Mouse (Mus musculus) forebrain, embryonic 16.5 days (tissue): ENCODE measurements around the gene Tanc2. TPM values are rescaled to one million over a fixed set of nuclear protein-coding genes. Genes with fewer than 3 reads are reported as not detected.

ENCODE experiments used
- ATAC-seq: fragments of 200-750 bp; cut with Nextera tagmentation; 2 replicates; pipeline ENCODE4 v1.8.0; 2017; ENCODE audit warnings: mild to moderate bottlenecking, moderate library complexity
- H3K27ac ChIP-seq: fragments of 300-500 bp; sonication (generic); 2 replicates; pipeline ENCODE4 v1.5.1; 2014; ENCODE audit warnings: low read length, control low read depth
- H3K27me3 ChIP-seq: fragments of 300-500 bp; sonication (generic); replicated peaks from 2 replicates; pipeline ENCODE4 v1.6.1; 2014; ENCODE audit warnings: low read length; ENCODE audit not compliant: control insufficient read depth, insufficient read depth
- H3K36me3 ChIP-seq: fragments of 300-500 bp; sonication (generic); 2 replicates; pipeline ENCODE4 v1.6.1; 2014; ENCODE audit not compliant: control insufficient read depth, insufficient read depth
- H3K4me1 ChIP-seq: fragments of 300-500 bp; sonication (generic); replicated peaks from 2 replicates; pipeline ENCODE4 v1.6.1; 2014; ENCODE audit warnings: low read length; ENCODE audit not compliant: control insufficient read depth, insufficient read depth
- H3K4me2 ChIP-seq: fragments of 300-500 bp; sonication (generic); 2 replicates; pipeline ENCODE4 v1.6.1; 2014; ENCODE audit warnings: mild to moderate bottlenecking, low read length, control low read depth
- H3K4me3 ChIP-seq: fragments of 300-500 bp; sonication (generic); replicated peaks from 2 replicates; pipeline ENCODE4 v1.5.1; 2014; ENCODE audit warnings: mild to moderate bottlenecking, low read length, control low read depth
- H3K9ac ChIP-seq: fragments of 300-500 bp; sonication (generic); replicated peaks from 2 replicates; pipeline ENCODE4 v1.6.1; 2014; ENCODE audit warnings: low read depth, low read length, control low read depth
- H3K9me3 ChIP-seq: fragments of 300-500 bp; sonication (generic); 2 replicates; pipeline ENCODE4 v1.6.1; 2016; ENCODE audit warnings: low read length; ENCODE audit not compliant: control insufficient read depth
- WGBS: fragments of 180-500 bp; shearing (Covaris S2); extraction: QIAGEN DNeasy Blood & Tissue Kit; methylation state at CpG from one replicate; pipeline ENCODE4 v1.1.7; 2014; 5-methylcytosine and 5-hydroxymethylcytosine counted together
- polyA plus RNA-seq: library from polyadenylated mRNA; unstranded; fragments of >200 nt; fragmentation: Nextera tagmentation; extraction: Ambion mirVana; gene quantifications from 2 replicates; pipeline ENCODE4 v1.2.1, GENCODE M21; 2015

The Tanc2 gene
- polyA plus RNA-seq, 1 experiment from 2014 or later: 49.8 TPM

- H3K9ac ChIP-seq: no peak overlapping the region
- 37% methylated on average over 1 of the region's 1 CpGs for WGBS
- H3K4me3 ChIP-seq: peak overlapping the region; percentile 19; the same call in 1 of the 2 replicates
- ATAC-seq: peak; percentile 47
- no peak overlapping the region for H3K27ac ChIP-seq
- no peaks in the 10 kb centered on the region for H3K36me3 ChIP-seq
- H3K4me1 ChIP-seq: peaks cover 3% of the 10 kb centered on the region; the same call in 1 of the 2 replicates
- H3K4me2 ChIP-seq: peak overlapping the region; percentile 33
- H3K9me3 ChIP-seq: no peaks in the 10 kb centered on the region
- no peaks in the 10 kb centered on the region for H3K27me3 ChIP-seq
These were observed 2.1 kb downstream of the Tanc2 start for GRCm38 (mm10) chr11:105591905-105592304.

- no peaks in the 10 kb centered on the region for H3K36me3 ChIP-seq
- no peak overlapping the region for H3K9ac ChIP-seq
- H3K9me3 ChIP-seq: no peaks in the 10 kb centered on the region
- H3K4me2 ChIP-seq: no peak overlapping the region
- 0 out of 2 replicates have a peak, but pooled peaks cover 3% of the 10 kb centered on the region for H3K4me1 ChIP-seq
- no peak overlapping the region for H3K4me3 ChIP-seq
- H3K27ac ChIP-seq: no peak overlapping the region
- no peak for ATAC-seq
- H3K27me3 ChIP-seq: no peaks in the 10 kb centered on the region
These were observed 12.4 kb downstream of the Tanc2 start for GRCm38 (mm10) chr11:105602177-105602576.

- 93% methylated on average over 1 of the region's 1 CpGs for WGBS
- ATAC-seq: no peak
- no peaks in the 10 kb centered on the region for H3K4me1 ChIP-seq
- H3K9ac ChIP-seq: no peak overlapping the region
- H3K27me3 ChIP-seq: no peaks in the 10 kb centered on the region
- no peak overlapping the region for H3K27ac ChIP-seq
- H3K4me3 ChIP-seq: no peak overlapping the region
- H3K36me3 ChIP-seq: no peaks in the 10 kb centered on the region
- H3K4me2 ChIP-seq: no peak overlapping the region
- no peaks in the 10 kb centered on the region for H3K9me3 ChIP-seq
These were observed 36.4 kb downstream of the Tanc2 start for GRCm38 (mm10) chr11:105626201-105626600.

- Histone ChIP-seq H3K4me1 (no peaks in the 10 kb centered on the region), H3K9me3 (no peaks in the 10 kb centered on the region), H3K4me2 (no peak overlapping the region), H3K4me3 (no peak overlapping the region), H3K9ac (no peak overlapping the region), H3K36me3 (no peaks in the 10 kb centered on the region), H3K27me3 (no peaks in the 10 kb centered on the region), H3K27ac (no peak overlapping the region)
- no peak for ATAC-seq
These were observed 54.2 kb downstream of the Tanc2 start for GRCm38 (mm10) chr11:105643995-105644394.

- no peaks in the 10 kb centered on the region for H3K4me1 ChIP-seq
- H3K9ac ChIP-seq: no peak overlapping the region
- H3K27ac ChIP-seq: no peak overlapping the region
- no peaks in the 10 kb centered on the region for H3K27me3 ChIP-seq
- no peak for ATAC-seq
- no peak overlapping the region for H3K4me2 ChIP-seq
- WGBS: 86% methylated on average over 2 of the region's 2 CpGs
- H3K9me3 ChIP-seq: no peaks in the 10 kb centered on the region
- H3K36me3 ChIP-seq: no peaks in the 10 kb centered on the region
- H3K4me3 ChIP-seq: no peak overlapping the region
These were observed 58.2 kb downstream of the Tanc2 start for GRCm38 (mm10) chr11:105648026-105648425.

- ATAC-seq: no peak
- Histone ChIP-seq H3K27me3 (no peaks in the 10 kb centered on the region), H3K4me2 (no peak overlapping the region), H3K9ac (no peak overlapping the region), H3K4me3 (no peak overlapping the region), H3K9me3 (no peaks in the 10 kb centered on the region), H3K4me1 (no peaks in the 10 kb centered on the region), H3K36me3 (no peaks in the 10 kb centered on the region), H3K27ac (no peak overlapping the region)
- 91% methylated on average over 2 of the region's 2 CpGs for WGBS
These were observed 64.8 kb downstream of the Tanc2 start for GRCm38 (mm10) chr11:105654616-105655015.

- Histone ChIP-seq H3K4me3 (no peak overlapping the region), H3K27ac (no peak overlapping the region), H3K9ac (no peak overlapping the region), H3K4me1 (no peaks in the 10 kb centered on the region), H3K27me3 (no peaks in the 10 kb centered on the region), H3K36me3 (no peaks in the 10 kb centered on the region), H3K4me2 (no peak overlapping the region), H3K9me3 (no peaks in the 10 kb centered on the region)
- 71% methylated on average over 4 of the region's 4 CpGs for WGBS
- ATAC-seq: no peak
These were observed 65.5 kb downstream of the Tanc2 start for GRCm38 (mm10) chr11:105655335-105655734.

- Histone ChIP-seq H3K27ac (no peak overlapping the region), H3K4me1 (no peaks in the 10 kb centered on the region), H3K9me3 (no peaks in the 10 kb centered on the region), H3K4me3 (no peak overlapping the region), H3K27me3 (no peaks in the 10 kb centered on the region), H3K36me3 (no peaks in the 10 kb centered on the region), H3K9ac (no peak overlapping the region), H3K4me2 (no peak overlapping the region)
- WGBS: 97% methylated on average over 1 of the region's 1 CpGs
- no peak for ATAC-seq
These were observed 78.1 kb downstream of the Tanc2 start for GRCm38 (mm10) chr11:105667879-105668278.

- Histone ChIP-seq H3K4me2 (no peak overlapping the region), H3K4me3 (no peak overlapping the region), H3K27me3 (no peaks in the 10 kb centered on the region), H3K9ac (no peak overlapping the region), H3K36me3 (no peaks in the 10 kb centered on the region), H3K4me1 (no peaks in the 10 kb centered on the region; the same call in 1 of the 2 replicates), H3K9me3 (no peaks in the 10 kb centered on the region), H3K27ac (no peak overlapping the region)
- no peak for ATAC-seq
- WGBS: 76% methylated on average over 1 of the region's 1 CpGs
These were observed 89.2 kb downstream of the Tanc2 start for GRCm38 (mm10) chr11:105678996-105679395.

GRCm38 (mm10) chr11:105684747-105685146, 95.0 kb downstream of the Tanc2 start:
- no peak overlapping the region for H3K27ac ChIP-seq
- no peak for ATAC-seq
- H3K4me1 ChIP-seq: no peaks in the 10 kb centered on the region; the same call in 1 of the 2 replicates
- H3K36me3 ChIP-seq: no peaks in the 10 kb centered on the region
- no peak overlapping the region for H3K9ac ChIP-seq
- no peaks in the 10 kb centered on the region for H3K9me3 ChIP-seq
- no peaks in the 10 kb centered on the region for H3K27me3 ChIP-seq
- no peak overlapping the region for H3K4me3 ChIP-seq
- no peak overlapping the region for H3K4me2 ChIP-seq
